Mouse (Mus musculus): ENCODE results near the gene Ntn4. TPM values are rescaled to one million over a fixed set of nuclear protein-coding genes. Genes with fewer than 3 reads are reported as not detected.

Gene Ntn4
- polyA plus RNA-seq, 1 experiment from 2014 or later: 4.3 TPM

DNA sequence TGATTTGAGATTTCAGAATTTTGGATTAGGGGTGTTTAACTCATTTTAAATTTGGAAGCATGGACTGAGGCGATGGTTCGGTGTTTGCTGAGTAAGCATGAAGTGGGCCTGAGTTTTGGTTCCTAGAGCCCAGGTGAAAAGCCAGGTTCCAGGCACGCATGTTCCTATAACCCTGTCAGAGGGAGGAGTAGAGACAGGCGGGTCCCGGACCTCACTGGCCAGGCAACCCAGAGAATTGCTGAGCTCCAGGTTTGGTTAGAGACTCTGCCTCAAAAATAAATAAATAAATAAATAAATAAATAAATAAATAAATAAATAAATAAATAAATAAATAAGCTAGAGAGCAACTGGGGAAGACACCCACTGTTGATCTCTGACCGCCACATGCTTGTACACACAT is 46.1 kb downstream of the Ntn4 start:
- H3K27ac ChIP-seq (ENCODE audit: low read depth, low read length): no peak overlapping the region
- H3K4me3 ChIP-seq (ENCODE audit: low read depth, low read length): no peak overlapping the region
- H3K9ac ChIP-seq (ENCODE audit: low read depth, low read length): no peak overlapping the region
- no peaks in the 10 kb centered on the region for H3K36me3 ChIP-seq (ENCODE audit: control insufficient read depth, insufficient read depth, low read length)
- H3K4me1 ChIP-seq (replicated peaks; ENCODE audit: control insufficient read depth, insufficient read depth, low read length): no peaks in the 10 kb centered on the region
- DNase-seq (ENCODE audit: low spot score) (no peak), ATAC-seq (ENCODE audit: low FRiP score) (no peak)
- WGBS: 93% methylated on average over 6 of the region's 6 CpGs
- H3K27me3 ChIP-seq (ENCODE audit: control insufficient read depth, insufficient read depth, low read length): no peaks in the 10 kb centered on the region
- no peaks in the 10 kb centered on the region for H3K9me3 ChIP-seq (ENCODE audit: control insufficient read depth, low read length)
- no peak overlapping the region for H3K4me2 ChIP-seq (replicated peaks; ENCODE audit: low read depth, low read length)

DNA sequence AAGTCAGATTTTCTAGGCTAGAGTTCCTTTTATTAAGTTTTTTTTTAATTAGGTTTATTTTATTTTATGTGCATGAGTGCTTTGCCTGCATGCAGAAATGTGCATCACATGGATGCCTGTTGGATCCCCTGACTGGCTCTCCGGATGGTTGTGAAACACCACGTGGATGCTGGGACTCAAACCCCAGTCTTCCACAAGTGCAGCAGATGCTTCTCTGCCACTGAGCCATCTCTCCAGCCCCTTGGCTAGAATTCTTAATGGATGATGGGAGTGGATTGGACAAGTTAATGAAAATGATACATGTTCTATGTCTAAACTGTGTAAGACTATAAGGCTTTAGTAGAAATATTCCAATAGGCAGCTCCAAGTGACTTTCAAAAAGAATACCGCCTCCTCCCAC is 47.3 kb downstream of the Ntn4 start:
- no peak for DNase-seq (ENCODE audit: low spot score)
- 97% methylated on average over 3 of the region's 3 CpGs for WGBS
- ATAC-seq (ENCODE audit: low FRiP score): no peak
- Histone ChIP-seq H3K4me1 (replicated peaks; ENCODE audit: control insufficient read depth, insufficient read depth, low read length) (no peaks in the 10 kb centered on the region), H3K36me3 (ENCODE audit: control insufficient read depth, insufficient read depth, low read length) (no peaks in the 10 kb centered on the region), H3K4me2 (replicated peaks; ENCODE audit: low read depth, low read length) (no peak overlapping the region), H3K27ac (ENCODE audit: low read depth, low read length) (no peak overlapping the region), H3K4me3 (ENCODE audit: low read depth, low read length) (no peak overlapping the region), H3K9me3 (ENCODE audit: control insufficient read depth, low read length) (no peaks in the 10 kb centered on the region), H3K9ac (ENCODE audit: low read depth, low read length) (no peak overlapping the region), H3K27me3 (ENCODE audit: control insufficient read depth, insufficient read depth, low read length) (no peaks in the 10 kb centered on the region)

DNA sequence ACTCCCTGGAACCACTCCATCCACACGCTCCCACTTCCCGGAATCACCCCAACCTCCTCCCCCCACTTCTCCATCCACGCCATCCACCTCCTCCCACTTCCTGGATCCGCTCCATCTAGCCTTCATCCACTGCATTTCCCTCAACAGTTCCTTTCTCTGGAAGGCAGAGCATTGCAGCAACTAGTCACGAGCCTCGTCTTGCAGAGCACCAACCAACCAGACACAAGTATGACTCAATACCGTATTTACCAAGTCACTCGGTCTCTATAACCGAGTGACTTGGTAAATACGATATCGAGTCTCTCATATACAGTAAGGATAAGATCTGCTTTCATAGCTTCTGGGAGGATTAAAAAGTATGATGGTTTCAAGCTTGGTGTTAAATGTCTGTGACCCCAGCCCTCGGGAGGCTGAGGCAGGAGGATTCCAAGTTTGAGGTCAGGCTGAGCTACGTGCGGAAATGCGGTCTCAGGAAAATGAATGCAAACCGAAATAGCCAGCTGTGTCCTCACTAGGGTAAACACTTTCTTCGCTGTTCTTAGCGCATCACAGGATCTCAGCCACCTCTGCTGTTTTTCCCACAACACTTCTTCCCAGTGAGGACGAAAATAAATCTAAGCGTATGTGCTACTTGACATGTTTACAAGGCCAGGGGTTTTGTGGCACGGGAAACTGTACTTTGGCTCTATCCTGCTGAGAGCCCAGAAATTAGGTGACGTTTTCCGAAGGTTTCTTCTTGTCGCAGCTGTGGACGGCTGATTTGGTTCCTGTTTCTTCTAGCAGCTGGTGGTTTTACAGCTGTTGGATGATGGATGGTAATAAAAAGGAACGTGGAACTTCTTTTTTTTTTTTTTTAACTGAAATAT is 48.1 kb downstream of the Ntn4 start:
- Histone ChIP-seq H3K9me3 (ENCODE audit: control insufficient read depth, low read length) (no peaks in the 10 kb centered on the region), H3K4me3 (ENCODE audit: low read depth, low read length) (no peak overlapping the region), H3K27me3 (ENCODE audit: control insufficient read depth, insufficient read depth, low read length) (no peaks in the 10 kb centered on the region), H3K36me3 (ENCODE audit: control insufficient read depth, insufficient read depth, low read length) (no peaks in the 10 kb centered on the region), H3K4me2 (replicated peaks; ENCODE audit: low read depth, low read length) (no peak overlapping the region), H3K9ac (ENCODE audit: low read depth, low read length) (no peak overlapping the region), H3K4me1 (replicated peaks; ENCODE audit: control insufficient read depth, insufficient read depth, low read length) (no peaks in the 10 kb centered on the region), H3K27ac (ENCODE audit: low read depth, low read length) (no peak overlapping the region)
- no peak for ATAC-seq (ENCODE audit: low FRiP score)
- no peak for DNase-seq (ENCODE audit: low spot score)
- WGBS: 86% methylated on average over 26 of the region's 26 CpGs

DNA sequence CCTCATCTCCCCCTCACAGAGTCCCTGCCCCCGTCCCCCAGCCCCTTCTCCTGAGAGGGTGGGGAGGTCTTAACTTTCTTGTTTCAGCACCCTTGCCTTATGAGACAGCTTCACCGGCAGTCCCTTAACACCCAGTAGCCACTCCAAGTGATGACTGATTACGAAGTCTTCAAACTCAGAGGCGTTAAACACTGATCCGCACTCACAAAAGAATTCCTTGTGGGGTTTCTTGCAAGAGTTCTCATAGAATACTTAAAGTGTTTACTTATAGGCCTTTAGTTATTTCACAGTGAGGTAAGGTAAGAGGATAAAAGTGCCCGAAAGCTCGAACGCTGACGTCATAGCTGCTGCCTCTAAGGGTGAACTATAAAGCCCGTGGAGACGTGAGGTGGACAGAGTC is 50.9 kb downstream of the Ntn4 start:
- Histone ChIP-seq H3K27ac (ENCODE audit: low read depth, low read length) (no peak overlapping the region), H3K9me3 (ENCODE audit: control insufficient read depth, low read length) (no peaks in the 10 kb centered on the region), H3K36me3 (ENCODE audit: control insufficient read depth, insufficient read depth, low read length) (no peaks in the 10 kb centered on the region), H3K9ac (ENCODE audit: low read depth, low read length) (no peak overlapping the region), H3K4me2 (replicated peaks; ENCODE audit: low read depth, low read length) (no peak overlapping the region), H3K27me3 (ENCODE audit: control insufficient read depth, insufficient read depth, low read length) (no peaks in the 10 kb centered on the region), H3K4me1 (replicated peaks; ENCODE audit: control insufficient read depth, insufficient read depth, low read length) (no peaks in the 10 kb centered on the region), H3K4me3 (ENCODE audit: low read depth, low read length) (no peak overlapping the region)
- DNase-seq (ENCODE audit: low spot score) (no peak), ATAC-seq (ENCODE audit: low FRiP score) (no peak)
- WGBS: 61% methylated on average over 11 of the region's 11 CpGs

- H3K27me3 ChIP-seq (ENCODE audit: control insufficient read depth, insufficient read depth, low read length): no peaks in the 10 kb centered on the region
- no peaks in the 10 kb centered on the region for H3K36me3 ChIP-seq (ENCODE audit: control insufficient read depth, insufficient read depth, low read length)
- H3K4me1 ChIP-seq (replicated peaks; ENCODE audit: control insufficient read depth, insufficient read depth, low read length): no peaks in the 10 kb centered on the region
- 49% methylated on average over 21 of the region's 21 CpGs for WGBS
- H3K9ac ChIP-seq (ENCODE audit: low read depth, low read length): no peak overlapping the region
- DNase-seq (ENCODE audit: low spot score): no peak
- no peak overlapping the region for H3K27ac ChIP-seq (ENCODE audit: low read depth, low read length)
- H3K4me2 ChIP-seq (replicated peaks; ENCODE audit: low read depth, low read length): no peak overlapping the region
- H3K4me3 ChIP-seq (ENCODE audit: low read depth, low read length): no peak overlapping the region
- H3K9me3 ChIP-seq (ENCODE audit: control insufficient read depth, low read length): no peaks in the 10 kb centered on the region
- 0 out of 2 replicates have a peak, but pooled peaks have one; percentile 43 for ATAC-seq (ENCODE audit: low FRiP score)
These were observed 54.7 kb downstream of the Ntn4 start for GRCm38 (mm10) chr10:93695043-93695791.

GRCm38 (mm10) chr10:93696001-93696400 is 55.5 kb downstream of the Ntn4 start:
- Histone ChIP-seq H3K9ac (ENCODE audit: low read depth, low read length) (no peak overlapping the region), H3K4me1 (replicated peaks; ENCODE audit: control insufficient read depth, insufficient read depth, low read length) (no peaks in the 10 kb centered on the region), H3K27me3 (ENCODE audit: control insufficient read depth, insufficient read depth, low read length) (no peaks in the 10 kb centered on the region), H3K36me3 (ENCODE audit: control insufficient read depth, insufficient read depth, low read length) (no peaks in the 10 kb centered on the region), H3K27ac (ENCODE audit: low read depth, low read length) (no peak overlapping the region), H3K4me2 (replicated peaks; ENCODE audit: low read depth, low read length) (no peak overlapping the region), H3K4me3 (ENCODE audit: low read depth, low read length) (no peak overlapping the region), H3K9me3 (ENCODE audit: control insufficient read depth, low read length) (no peaks in the 10 kb centered on the region)
- ATAC-seq (ENCODE audit: low FRiP score): no peak
- DNase-seq (ENCODE audit: low spot score): no peak
- WGBS: 89% methylated on average over 4 of the region's 4 CpGs

- Histone ChIP-seq H3K4me3 (ENCODE audit: low read depth, low read length) (no peak overlapping the region), H3K9ac (ENCODE audit: low read depth, low read length) (no peak overlapping the region), H3K36me3 (ENCODE audit: control insufficient read depth, insufficient read depth, low read length) (no peaks in the 10 kb centered on the region), H3K4me1 (replicated peaks; ENCODE audit: control insufficient read depth, insufficient read depth, low read length) (no peaks in the 10 kb centered on the region), H3K27me3 (ENCODE audit: control insufficient read depth, insufficient read depth, low read length) (no peaks in the 10 kb centered on the region), H3K4me2 (replicated peaks; ENCODE audit: low read depth, low read length) (no peak overlapping the region), H3K27ac (ENCODE audit: low read depth, low read length) (no peak overlapping the region), H3K9me3 (ENCODE audit: control insufficient read depth, low read length) (no peaks in the 10 kb centered on the region)
- no peak for DNase-seq (ENCODE audit: low spot score)
- 90% methylated on average over 10 of the region's 10 CpGs for WGBS
- no peak for ATAC-seq (ENCODE audit: low FRiP score)
These were observed 57.5 kb downstream of the Ntn4 start for GRCm38 (mm10) chr10:93697866-93698483.

- Histone ChIP-seq H3K27me3 (ENCODE audit: control insufficient read depth, insufficient read depth, low read length) (no peaks in the 10 kb centered on the region), H3K4me2 (replicated peaks; ENCODE audit: low read depth, low read length) (no peak overlapping the region), H3K4me3 (ENCODE audit: low read depth, low read length) (no peak overlapping the region), H3K4me1 (replicated peaks; ENCODE audit: control insufficient read depth, insufficient read depth, low read length) (no peaks in the 10 kb centered on the region), H3K27ac (ENCODE audit: low read depth, low read length) (no peak overlapping the region), H3K9ac (ENCODE audit: low read depth, low read length) (no peak overlapping the region), H3K9me3 (ENCODE audit: control insufficient read depth, low read length) (no peaks in the 10 kb centered on the region), H3K36me3 (ENCODE audit: control insufficient read depth, insufficient read depth, low read length) (no peaks in the 10 kb centered on the region)
- no peak for ATAC-seq (ENCODE audit: low FRiP score)
- no peak for DNase-seq (ENCODE audit: low spot score)
- WGBS: 80% methylated on average over 10 of the region's 10 CpGs
These were observed 59.4 kb downstream of the Ntn4 start for GRCm38 (mm10) chr10:93699689-93700478.

Measured in hindbrain, embryonic 11.5 days (tissue).